Mouse (Mus musculus): ENCODE results near the gene Rhpn2.

The Rhpn2 gene

DNA sequence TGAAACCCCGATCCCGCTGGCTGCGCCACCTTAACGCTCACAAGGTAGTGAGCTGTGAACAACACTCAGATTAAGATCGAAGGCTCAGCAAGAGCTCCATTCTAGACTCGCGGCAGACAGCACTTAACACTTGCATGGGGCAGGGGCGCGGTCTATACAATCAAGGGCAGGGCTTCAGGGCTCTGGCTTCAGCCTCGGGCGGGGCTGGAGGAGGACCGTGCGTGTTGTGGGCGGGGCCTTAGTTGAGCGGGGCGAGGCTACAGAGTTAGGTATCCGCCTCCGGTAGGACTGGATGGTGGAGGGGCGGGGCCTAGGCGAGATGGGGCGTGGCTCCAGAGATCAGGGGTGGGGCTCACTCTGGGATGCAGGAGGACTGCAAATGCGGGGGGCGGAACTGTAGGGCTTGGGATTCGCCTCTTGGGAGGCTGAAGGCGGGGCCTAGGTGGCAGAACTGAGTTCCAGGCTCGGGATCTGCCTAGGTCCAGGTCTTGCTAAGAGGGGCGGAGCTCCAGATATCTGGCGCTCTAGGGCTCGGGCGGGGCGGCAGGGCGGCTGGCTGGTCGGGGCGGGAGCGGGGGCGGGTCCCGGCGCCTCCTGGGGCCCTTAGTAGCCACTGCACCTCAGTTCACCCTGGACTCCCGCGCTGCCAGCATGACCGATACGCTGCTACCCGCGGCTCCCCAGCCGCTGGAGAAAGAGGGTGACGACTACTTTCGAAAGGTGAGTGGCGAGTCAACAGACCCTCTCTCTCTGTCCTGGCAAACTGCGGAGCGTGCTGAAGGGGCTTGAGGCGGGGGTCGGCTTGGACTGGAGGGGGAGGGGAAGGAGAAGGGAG lies at the start of gene Rhpn2:
Rhpn2 (plus strand) TSS at position 479 of the 835 bp plus-strand sequence.
- POLR2A ChIA-PET: interaction anchor here (0.5 to 4.9 kb wide), 103 partner anchors 8 to 764 kb away, joined by 3 to 76 read pairs (median 4); partner anchors contain the start of genes Gpatch1 (in 3 of the 4), Cep89 (in 2 of the 4), Faap24 (in 2 of the 4) and Ankrd27 (in 1 of the 4)
- CTCF ChIA-PET: interaction anchor here (0.6 to 1.6 kb wide), 38 partner anchors 8 to 894 kb away, joined by 3 to 18 read pairs (median 4); partner anchors contain the start of genes Ankrd27 (in 1 of the 4), Cep89 (in 1 of the 4), Faap24 (in 1 of the 4) and Rgs9bp (in 1 of the 4)

DNA sequence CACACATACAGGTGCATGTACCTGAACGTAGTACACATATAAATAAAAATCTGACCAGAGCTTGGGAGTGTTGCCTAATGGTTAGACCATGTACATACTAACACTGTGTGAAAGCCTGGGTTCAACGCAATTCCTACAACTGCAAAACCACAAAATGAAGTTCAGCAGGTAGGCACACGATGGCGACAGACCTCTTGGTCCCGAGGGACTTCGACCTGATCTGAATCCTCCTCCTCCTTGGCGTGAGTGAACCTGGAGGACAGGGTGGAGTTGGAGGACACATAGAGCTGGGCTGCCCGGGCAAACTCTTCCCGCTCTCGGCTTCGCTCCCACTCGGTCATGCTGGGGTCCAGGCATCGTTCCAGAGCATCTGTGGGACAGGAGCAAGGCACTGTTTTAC lies 40.5 kb upstream of the Rhpn2 start:
- ChIA-PET POLR2A (interaction anchor here in 3 of 4 experiments (0.6 to 1.2 kb wide), 4 partner anchors 25 to 103 kb away, joined by 3 to 5 read pairs (median 3); partner anchors contain the start of genes Cep89 (in 1 of the 3), Faap24 (in 1 of the 3) and Gpatch1 (in 1 of the 3)), CTCF (interaction anchor here in 3 of 4 experiments (0.5 to 2.1 kb wide), 7 partner anchors 24 to 392 kb away, joined by 3 to 8 read pairs (median 4); partner anchors contain the start of genes Cep89 (in 1 of the 3) and Faap24 (in 1 of the 3))

DNA sequence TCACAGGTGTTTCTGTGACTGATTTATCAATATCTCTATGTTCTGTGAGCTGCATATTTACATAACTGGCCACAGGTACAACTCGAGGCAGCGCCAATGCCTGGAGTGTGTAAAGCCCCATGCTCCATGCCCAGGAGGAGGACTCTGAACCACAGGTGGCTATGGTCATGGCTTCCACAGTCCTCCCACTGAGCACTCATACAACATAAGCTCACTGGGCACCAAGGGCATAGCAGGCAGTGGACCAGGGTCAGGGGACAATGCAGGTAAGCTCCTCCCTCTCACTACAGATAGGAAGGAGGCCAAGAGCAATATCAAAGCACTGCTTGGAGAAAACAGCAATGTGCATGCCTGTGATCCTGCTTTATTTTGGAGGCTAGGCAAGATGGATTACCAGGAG lies 38.3 kb upstream of the Rhpn2 start:
- ChIA-PET CTCF (interaction anchor here in 3 of 4 experiments (0.6 to 1.8 kb wide), 5 partner anchors 91 to 451 kb away, joined by 3 to 4 read pairs (median 3); no protein-coding TSS in a partner anchor), POLR2A (interaction anchor here in 2 of 4 experiments (0.7 to 1.7 kb wide), 5 partner anchors 24 to 116 kb away, joined by 3 to 4 read pairs (median 3); partner anchors contain the start of genes Cep89 (in 1 of the 2), Faap24 (in 1 of the 2) and Rhpn2 (in 1 of the 2))

DNA sequence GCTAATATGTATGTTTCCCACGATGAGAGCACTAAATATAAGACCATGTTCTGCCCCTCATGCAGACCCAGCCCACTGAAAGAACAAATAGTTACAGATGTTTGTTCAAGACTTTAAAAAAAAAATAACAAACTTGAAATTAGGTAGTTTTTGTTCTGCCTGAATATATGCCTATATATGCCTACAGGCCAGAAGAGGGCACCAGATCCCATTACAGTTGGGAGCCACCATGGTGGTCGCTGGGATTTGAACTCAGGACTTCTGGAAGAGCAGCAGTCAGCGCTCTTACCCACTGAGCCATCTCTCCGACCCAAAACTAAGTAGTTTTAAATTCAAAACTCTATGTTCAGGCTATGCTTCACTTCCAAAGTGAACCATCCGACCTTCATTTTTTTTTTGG lies 36.1 kb upstream of the Rhpn2 start:
- POLR2A ChIA-PET: interaction anchor here in 1 of 4 experiments (0.6 kb wide), 1 partner anchor 29 kb away, joined by 3 read pairs; no protein-coding TSS in a partner anchor
- CTCF ChIA-PET: interaction anchor here in 1 of 4 experiments (0.6 to 1.1 kb wide), 2 partner anchors 41 to 71 kb away, joined by 3 to 7 read pairs; no protein-coding TSS in a partner anchor

- POLR2A ChIA-PET: interaction anchor here in 2 of 4 experiments (0.8 to 1.6 kb wide), 3 partner anchors 14 to 97 kb away, joined by 3 to 4 read pairs (median 3); partner anchors contain the start of genes Cep89 (in 1 of the 2) and Rhpn2 (in 1 of the 2)
These were observed 34.3 kb upstream of the Rhpn2 start for GRCm38 (mm10) chr7:35299656-35300055.

GRCm38 (mm10) chr7:35300792-35301191 lies 33.2 kb upstream of the Rhpn2 start:
- ChIA-PET CTCF (interaction anchor here in 2 of 4 experiments (0.5 to 1.2 kb wide), 3 partner anchors 28 to 558 kb away, joined by 3 to 5 read pairs (median 4); no protein-coding TSS in a partner anchor), POLR2A (interaction anchor here in 2 of 4 experiments (0.8 to 1.6 kb wide), 4 partner anchors 13 to 73 kb away, joined by 3 to 4 read pairs (median 4); partner anchors contain the start of gene Rhpn2 (in 2 of the 2))

More at GRCm38 (mm10) chr7:35299656-35300055, 34.3 kb upstream of the Rhpn2 start:
- CTCF ChIA-PET: interaction anchor here in 2 of 4 experiments (0.6 kb wide), 2 partner anchors 318 to 524 kb away, joined by 3 read pairs; no protein-coding TSS in a partner anchor

DNA sequence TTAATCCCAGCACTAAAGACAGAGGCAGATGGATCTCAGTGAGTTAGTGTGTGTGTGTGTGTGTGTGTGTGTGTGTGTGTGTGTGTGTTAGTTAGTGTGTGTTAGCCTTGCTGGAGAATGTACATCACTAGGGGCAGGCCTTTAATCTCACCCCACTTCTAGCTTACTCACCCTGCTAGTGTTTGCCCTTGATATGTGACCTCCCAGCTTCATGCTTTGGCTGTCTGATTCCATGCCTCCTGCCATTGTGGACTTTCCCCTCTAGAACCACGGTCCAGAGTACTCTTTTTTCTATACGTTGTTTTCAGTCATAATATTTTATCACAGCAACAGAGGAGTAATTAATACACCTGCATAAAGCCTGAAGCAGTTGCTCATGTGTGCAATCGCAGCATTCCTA lies 22.8 kb upstream of the Rhpn2 start:
- ChIA-PET CTCF (no interaction called here), POLR2A (interaction anchor here in 1 of 4 experiments (0.8 to 0.9 kb wide), 2 partner anchors 53 to 56 kb away, joined by 3 read pairs; no protein-coding TSS in a partner anchor)

GRCm38 (mm10) chr7:35314156-35314555 lies 19.8 kb upstream of the Rhpn2 start:
- CTCF ChIA-PET: interaction anchor here in 3 of 4 experiments (0.6 to 1.2 kb wide), 4 partner anchors 72 to 638 kb away, joined by 3 to 8 read pairs (median 4); no protein-coding TSS in a partner anchor

DNA sequence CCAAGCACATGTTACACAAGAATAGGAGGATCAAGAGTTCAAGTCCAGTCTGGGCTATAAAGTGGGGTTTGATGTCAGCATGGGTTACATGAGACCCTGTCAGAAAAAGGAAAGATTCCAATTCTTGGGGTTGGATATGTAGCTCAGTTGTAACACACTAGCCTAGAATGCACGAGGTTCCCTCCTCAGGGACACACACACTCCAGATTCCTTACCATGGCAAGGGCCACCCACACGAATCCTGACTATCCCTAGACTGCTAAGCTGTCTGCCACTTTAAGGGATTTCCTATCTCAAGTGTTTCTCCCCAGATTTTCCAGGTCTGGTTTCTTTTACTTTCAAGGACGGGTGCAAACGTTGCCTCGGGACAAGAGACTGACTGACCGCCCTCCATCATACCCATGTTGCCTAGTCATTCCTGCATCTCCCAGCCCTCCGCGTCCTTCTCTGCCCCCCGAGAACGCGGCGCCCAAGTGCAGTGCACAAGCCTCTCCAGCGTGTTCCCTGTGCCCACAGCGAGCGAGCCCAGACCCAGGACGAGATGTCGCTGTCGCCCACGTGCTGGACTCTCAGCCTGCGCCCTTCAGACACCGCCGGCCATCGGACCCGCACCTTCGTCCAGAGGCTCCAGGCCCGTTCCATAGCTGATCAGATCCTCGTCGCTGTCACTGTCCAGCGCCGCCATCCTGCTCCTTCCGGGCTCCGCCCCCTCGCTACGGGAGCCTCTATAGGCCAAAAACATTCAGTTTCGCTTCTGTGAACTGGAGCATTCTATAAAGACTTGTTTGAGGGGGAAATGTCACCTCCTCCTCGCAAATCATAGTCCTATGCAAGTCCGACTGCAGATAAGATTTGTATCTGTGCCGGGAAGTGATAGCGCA lies 16.0 kb upstream of the Rhpn2 start, which contains the start of gene Gpatch1:
Gpatch1 (minus strand) TSS at position 712 of the 881 bp plus-strand sequence.
- ChIA-PET POLR2A (interaction anchor here (0.6 to 4.5 kb wide), 26 partner anchors 8 to 518 kb away, joined by 3 to 53 read pairs (median 3); partner anchors contain the start of genes Rhpn2 (in 3 of the 4), Ankrd27 (in 1 of the 4), Cebpa (in 1 of the 4) and Cep89 (in 1 of the 4)), CTCF (interaction anchor here (0.6 to 1.5 kb wide), 7 partner anchors 17 to 386 kb away, joined by 3 to 4 read pairs (median 4); no protein-coding TSS in a partner anchor)

More at GRCm38 (mm10) chr7:35314156-35314555, 19.8 kb upstream of the Rhpn2 start:
- POLR2A ChIA-PET: interaction anchor here in 2 of 4 experiments (0.7 to 1.8 kb wide), 6 partner anchors 10 to 273 kb away, joined by 4 to 8 read pairs (median 4); partner anchors contain the start of gene Rhpn2 (in 2 of the 2)

- CTCF ChIA-PET: interaction anchor here in 1 of 4 experiments (0.6 kb wide), 1 partner anchor 27 kb away, joined by 3 read pairs; no protein-coding TSS in a partner anchor
- POLR2A ChIA-PET: interaction anchor here in 3 of 4 experiments (0.7 to 4.5 kb wide), 18 partner anchors 8 to 331 kb away, joined by 3 to 53 read pairs (median 4); partner anchors contain the start of genes Cep89 (in 3 of the 3), Faap24 (in 3 of the 3) and Rhpn2 (in 3 of the 3)
These were observed 14.7 kb upstream of the Rhpn2 start for GRCm38 (mm10) chr7:35319221-35319620.

DNA sequence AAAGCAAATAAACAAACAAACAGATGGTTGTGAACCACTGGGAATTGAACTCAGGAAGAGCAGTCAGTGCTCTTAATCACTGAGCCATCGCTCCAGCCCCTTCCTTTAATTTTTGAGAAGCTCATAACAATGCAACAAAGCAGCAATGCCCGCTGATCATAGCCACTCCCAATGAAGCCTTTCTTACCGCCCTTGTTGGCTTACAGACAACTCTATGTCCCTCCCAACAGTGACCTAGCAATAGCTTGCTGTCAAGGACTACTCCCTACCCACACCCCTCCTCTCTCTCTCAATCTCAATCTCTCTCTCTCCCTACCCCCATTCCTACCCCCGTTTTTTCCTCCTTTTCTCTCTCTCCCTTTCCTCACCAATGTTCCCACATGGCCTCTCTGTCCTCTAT lies 14.2 kb upstream of the Rhpn2 start:
- ChIA-PET POLR2A (interaction anchor here (0.6 to 4.5 kb wide), 20 partner anchors 8 to 331 kb away, joined by 3 to 53 read pairs (median 4); partner anchors contain the start of genes Cep89 (in 3 of the 4), Faap24 (in 3 of the 4) and Rhpn2 (in 3 of the 4)), CTCF (interaction anchor here in 2 of 4 experiments (0.6 kb wide), 2 partner anchors 11 to 27 kb away, joined by 3 to 4 read pairs; no protein-coding TSS in a partner anchor)

GRCm38 (mm10) chr7:35322161-35322560 lies 11.8 kb upstream of the Rhpn2 start:
- ChIA-PET CTCF (no interaction called here), POLR2A (interaction anchor here in 1 of 4 experiments (1.3 kb wide), 1 partner anchor 12 kb away, joined by 11 read pairs; the partner anchor contains the start of gene Rhpn2)

GRCm38 (mm10) chr7:35322732-35323420 lies 11.1 kb upstream of the Rhpn2 start:
- ChIA-PET CTCF (interaction anchor here in 2 of 4 experiments (0.6 to 0.8 kb wide), 2 partner anchors 17 to 46 kb away, joined by 3 read pairs; no protein-coding TSS in a partner anchor), POLR2A (interaction anchor here (0.6 to 4.4 kb wide), 14 partner anchors 8 to 294 kb away, joined by 3 to 41 read pairs (median 3); partner anchors contain the start of gene Rhpn2 (in 4 of the 4))

DNA sequence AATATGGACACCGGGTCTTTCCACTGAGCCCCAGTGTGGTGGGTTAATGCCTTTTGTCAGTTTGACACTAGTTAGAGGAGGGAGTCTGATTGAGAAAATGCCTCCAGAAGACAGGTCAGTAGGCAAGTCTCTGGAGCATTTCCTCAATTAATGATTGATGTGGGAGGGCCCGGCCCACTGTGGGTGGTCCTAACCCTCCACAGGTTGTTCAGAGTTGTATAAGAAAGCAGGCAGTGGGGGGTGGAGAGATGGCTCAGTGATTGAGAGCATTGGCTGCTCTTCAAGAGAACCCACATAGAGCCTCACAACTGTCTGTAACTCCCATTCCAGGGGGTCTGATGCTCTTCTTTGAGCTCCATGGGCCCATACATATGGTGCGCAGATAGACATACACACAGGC lies 2.4 kb upstream of the Rhpn2 start:
- ChIA-PET CTCF (no interaction called here), POLR2A (interaction anchor here in 3 of 4 experiments (0.6 to 4.7 kb wide), 5 partner anchors 8 to 65 kb away, joined by 3 to 33 read pairs (median 10); partner anchors contain the start of genes Cep89 (in 1 of the 3) and Faap24 (in 1 of the 3))

GRCm38 (mm10) chr7:35333231-35333651 lies 729 bp upstream of the Rhpn2 start:
- CTCF ChIA-PET: interaction anchor here (0.6 to 1.6 kb wide), 19 partner anchors 12 to 535 kb away, joined by 3 to 18 read pairs (median 3); partner anchors contain the start of genes Ankrd27 (in 1 of the 4), Cep89 (in 1 of the 4), Faap24 (in 1 of the 4) and Rgs9bp (in 1 of the 4)
- POLR2A ChIA-PET: interaction anchor here (0.6 to 4.9 kb wide), 70 partner anchors 9 to 429 kb away, joined by 3 to 76 read pairs (median 5); partner anchors contain the start of genes Gpatch1 (in 3 of the 4), Cep89 (in 2 of the 4), Faap24 (in 2 of the 4) and Ankrd27 (in 1 of the 4)
